Mouse (Mus musculus): Measurements from ENCODE around the gene 1700016H13Rik. TPM values are rescaled to one million over a fixed set of nuclear protein-coding genes. Genes with fewer than 3 reads are reported as not detected.

The 1700016H13Rik gene
- total RNA-seq, 2 experiments from 2014 or later: 0.57 to 1.3 TPM

- no peak for DNase-seq (ENCODE audit: low spot score)
Measured at GRCm38 (mm10) chr5:103674482-103674881, 18.7 kb upstream of the 1700016H13Rik start.

- no peak for DNase-seq (ENCODE audit: low spot score)
Measured at GRCm38 (mm10) chr5:103673611-103674010, 17.8 kb upstream of the 1700016H13Rik start.

GRCm38 (mm10) chr5:103671858-103672257 lies 16.0 kb upstream of the 1700016H13Rik start:
- DNase-seq (ENCODE audit: low spot score): no peak

- DNase-seq (ENCODE audit: low spot score): no peak
Measured at GRCm38 (mm10) chr5:103665876-103666275, 10.1 kb upstream of the 1700016H13Rik start.

GRCm38 (mm10) chr5:103664932-103665331 lies 9.1 kb upstream of the 1700016H13Rik start:
- DNase-seq (ENCODE audit: low spot score): no peak

GRCm38 (mm10) chr5:103659571-103659970 lies 3.8 kb upstream of the 1700016H13Rik start:
- DNase-seq (ENCODE audit: low spot score): peak; percentile 64

GRCm38 (mm10) chr5:103658921-103659320 lies 3.1 kb upstream of the 1700016H13Rik start:
- no peak for DNase-seq (ENCODE audit: low spot score)

GRCm38 (mm10) chr5:103654780-103655179 lies 1.0 kb downstream of the 1700016H13Rik start:
- DNase-seq (ENCODE audit: low spot score): no peak

GRCm38 (mm10) chr5:103654225-103654624 lies 1.6 kb downstream of the 1700016H13Rik start:
- DNase-seq (ENCODE audit: low spot score): no peak

GRCm38 (mm10) chr5:103647320-103647719 lies 8.5 kb downstream of the 1700016H13Rik start:
- DNase-seq (ENCODE audit: low spot score): no peak

GRCm38 (mm10) chr5:103644167-103644566 lies 11.6 kb downstream of the 1700016H13Rik start:
- DNase-seq (ENCODE audit: low spot score): no peak

GRCm38 (mm10) chr5:103637162-103637561 lies 18.6 kb downstream of the 1700016H13Rik start:
- DNase-seq (ENCODE audit: low spot score): no peak

- DNase-seq (ENCODE audit: low spot score): no peak
Measured at GRCm38 (mm10) chr5:103629854-103630580, 25.8 kb downstream of the 1700016H13Rik start.

GRCm38 (mm10) chr5:103629111-103629764 lies 26.6 kb downstream of the 1700016H13Rik start, which contains the start of gene Slc10a6:
Gene Slc10a6 (minus strand): TSS chr5:103629403.
- peak; percentile 93 for DNase-seq (ENCODE audit: low spot score)

GRCm38 (mm10) chr5:103628499-103628898 lies 27.3 kb downstream of the 1700016H13Rik start:
- DNase-seq (ENCODE audit: low spot score): no peak

- DNase-seq (ENCODE audit: low spot score): no peak
Measured at GRCm38 (mm10) chr5:103624831-103625230, 31.0 kb downstream of the 1700016H13Rik start.

GRCm38 (mm10) chr5:103622321-103622720 lies 33.5 kb downstream of the 1700016H13Rik start:
- no peak for DNase-seq (ENCODE audit: low spot score)

GRCm38 (mm10) chr5:103620301-103620973 lies 35.4 kb downstream of the 1700016H13Rik start:
- DNase-seq (ENCODE audit: low spot score): peak; percentile 42

- no peak for DNase-seq (ENCODE audit: low spot score)
Measured at GRCm38 (mm10) chr5:103617191-103617590, 38.6 kb downstream of the 1700016H13Rik start.

GRCm38 (mm10) chr5:103614356-103614755 lies 41.5 kb downstream of the 1700016H13Rik start:
- no peak for DNase-seq (ENCODE audit: low spot score)

GRCm38 (mm10) chr5:103612316-103612715 lies 43.5 kb downstream of the 1700016H13Rik start:
- DNase-seq (ENCODE audit: low spot score): no peak

GRCm38 (mm10) chr5:103610856-103611472 lies 44.8 kb downstream of the 1700016H13Rik start:
- DNase-seq (ENCODE audit: low spot score): no peak
